Mouse (Mus musculus) intestine, postnatal 0 days (tissue): ENCODE data around the gene Gpr146. TPM values are rescaled to one million over a fixed set of nuclear protein-coding genes. Genes with fewer than 3 reads are reported as not detected.
A peak's percentile ranks its signal among the peaks of the same experiment; 100 is the strongest.

Source experiments
- ATAC-seq: fragments of 200-750 bp; cut with Nextera tagmentation; 2 replicates; pipeline ENCODE4 v1.8.0; 2017; ENCODE audit warnings: mild to moderate bottlenecking, moderate TSS enrichment, moderate library complexity
- H3K27ac ChIP-seq: fragments of 300-500 bp; sonication (generic); 2 replicates; pipeline ENCODE4 v1.5.1; 2014; ENCODE audit warnings: mild to moderate bottlenecking, low read depth, low read length, moderate library complexity
- H3K27me3 ChIP-seq: fragments of 300-500 bp; sonication (generic); replicated peaks from 2 replicates; pipeline ENCODE4 v1.6.1; 2014; ENCODE audit warnings: low read length, mixed read lengths; ENCODE audit not compliant: control insufficient read depth, insufficient read depth
- H3K36me3 ChIP-seq: fragments of 300-500 bp; sonication (generic); 2 replicates; pipeline ENCODE4 v1.6.1; 2014; ENCODE audit warnings: mild to moderate bottlenecking, moderate library complexity; ENCODE audit not compliant: control insufficient read depth, insufficient read depth
- H3K4me1 ChIP-seq: fragments of 300-500 bp; sonication (generic); replicated peaks from 2 replicates; pipeline ENCODE4 v1.6.1; 2014; ENCODE audit warnings: antibody characterized with exemption, low read length, mixed read lengths; ENCODE audit not compliant: control insufficient read depth, insufficient read depth
- H3K4me2 ChIP-seq: fragments of 300-500 bp; sonication (generic); replicated peaks from 2 replicates; pipeline ENCODE4 v1.6.1; 2014; ENCODE audit warnings: low read depth, mild to moderate bottlenecking, moderate library complexity
- H3K4me3 ChIP-seq: fragments of 300-500 bp; sonication (generic); 2 replicates; pipeline ENCODE4 v1.5.1; 2014; ENCODE audit warnings: low read depth, low read length
- H3K9ac ChIP-seq: fragments of 300-500 bp; sonication (generic); 2 replicates; pipeline ENCODE4 v1.6.1; 2014; ENCODE audit warnings: mild to moderate bottlenecking, low read depth, low read length
- H3K9me3 ChIP-seq: fragments of 300-500 bp; sonication (generic); 2 replicates; pipeline ENCODE4 v1.6.1; 2016; ENCODE audit warnings: mixed run types; ENCODE audit not compliant: control insufficient read depth
- CTCF ChIP-seq: sonication (generic); IDR thresholded peaks from 2 replicates; pipeline ENCODE4 v1.5.1; 2016; ENCODE audit warnings: low read depth, mild to moderate bottlenecking, control low read depth, antibody characterized with exemption, moderate library complexity
- WGBS: fragments of 180-500 bp; shearing (Covaris S2); extraction: QIAGEN DNeasy Blood & Tissue Kit; methylation state at CpG from one replicate; pipeline ENCODE4 v1.1.7; 2014; 5-methylcytosine and 5-hydroxymethylcytosine counted together
- polyA plus RNA-seq: library from polyadenylated mRNA; unstranded; fragments of >200 nt; fragmentation: Nextera tagmentation; extraction: Ambion mirVana; gene quantifications from 2 replicates; pipeline ENCODE4 v1.2.1, GENCODE M21; 2015

The Gpr146 gene
- polyA plus RNA-seq, 1 experiment from 2014 or later, result 2.6 TPM

DNA sequence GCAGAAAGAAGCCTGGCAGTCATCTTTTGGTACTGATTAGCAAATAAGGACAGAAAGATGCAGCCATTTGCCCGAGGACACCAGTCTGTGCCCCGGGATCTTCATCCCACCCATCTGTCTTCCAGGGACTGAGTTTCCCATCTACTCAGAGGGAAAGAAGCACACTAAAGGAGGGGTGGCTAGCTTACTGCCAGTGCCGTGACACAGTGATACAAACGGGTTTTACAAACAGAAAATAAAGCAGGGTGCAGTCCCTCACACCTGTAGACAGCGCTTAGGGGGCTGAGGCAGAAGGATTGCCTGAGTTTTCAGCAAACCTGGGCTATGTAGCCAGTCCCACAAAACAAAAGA, 32.2 kb upstream of the Gpr146 start:
- H3K27me3 ChIP-seq, result no peaks in the 10 kb centered on the region
- WGBS, result 5% methylated on average over 5 of the region's 5 CpGs
- no peaks in the 10 kb centered on the region for H3K9me3 ChIP-seq
- TF ChIP-seq CTCF, result no peak
- peak overlapping the region; percentile 82 for H3K4me2 ChIP-seq
- H3K27ac ChIP-seq, result peak overlapping the region; percentile 51; the same call in 1 of the 2 replicates
- H3K4me3 ChIP-seq, result peak overlapping the region; percentile 1; the same call in 1 of the 2 replicates
- peaks cover 22% of the 10 kb centered on the region for H3K36me3 ChIP-seq
- peaks cover 3% of the 10 kb centered on the region; the same call in 1 of the 2 replicates for H3K4me1 ChIP-seq
- H3K9ac ChIP-seq, result peak overlapping the region; percentile 12; the same call in 1 of the 2 replicates
- ATAC-seq, result no peak

DNA sequence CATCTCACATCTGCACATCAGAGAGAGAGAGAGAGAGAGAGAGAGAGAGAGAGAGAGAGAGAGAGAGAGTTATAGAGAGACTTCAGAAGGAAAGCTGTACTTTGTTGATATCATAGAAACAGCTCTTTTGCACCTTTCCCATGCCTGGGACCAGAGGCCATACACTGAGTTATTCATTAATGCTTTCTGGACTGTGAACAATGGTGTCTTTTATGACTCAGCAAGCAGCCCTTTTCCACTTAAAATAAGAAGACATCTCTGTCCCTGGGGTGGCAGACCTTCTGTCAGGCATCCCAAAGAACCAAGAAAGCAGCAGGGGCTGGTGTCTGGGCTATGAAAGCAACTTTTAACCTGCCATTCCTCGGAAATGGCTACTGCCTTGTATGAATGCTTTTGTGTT, 30.3 kb upstream of the Gpr146 start:
- ATAC-seq, result no peak
- no peak for TF ChIP-seq CTCF
- Histone ChIP-seq H3K4me2 (peak overlapping the region; percentile 38), H3K36me3 (peaks cover 6% of the 10 kb centered on the region; the same call in 1 of the 2 replicates), H3K27ac (peak overlapping the region; percentile 82), H3K4me1 (peaks cover 3% of the 10 kb centered on the region), H3K4me3 (no peak overlapping the region), H3K9me3 (no peaks in the 10 kb centered on the region), H3K9ac (no peak overlapping the region), H3K27me3 (no peaks in the 10 kb centered on the region)
- WGBS, result 26% methylated on average over 1 of the region's 1 CpGs

DNA sequence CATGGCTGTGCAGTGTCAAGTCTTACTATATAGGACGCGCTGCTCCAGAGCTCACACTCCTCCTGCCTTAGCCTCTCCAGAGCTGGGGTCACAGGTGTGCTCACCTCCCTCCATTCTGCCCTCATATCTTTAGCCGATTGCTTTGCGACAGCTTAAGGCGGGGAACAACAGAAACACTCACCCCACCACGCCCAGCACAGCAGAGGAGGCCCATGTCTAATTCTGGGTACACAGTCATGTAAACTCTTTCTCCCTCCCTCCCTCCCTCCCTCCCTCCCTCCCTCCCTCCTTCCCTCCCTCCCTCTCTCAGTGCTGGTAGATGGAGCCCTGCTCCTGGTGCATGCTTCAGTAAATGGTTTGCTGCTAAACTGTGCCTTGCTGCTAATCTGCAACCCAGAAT, 27.8 kb upstream of the Gpr146 start:
- 38% methylated on average over 6 of the region's 6 CpGs for WGBS
- H3K36me3 ChIP-seq, result no peaks in the 10 kb centered on the region
- no peak overlapping the region for H3K9ac ChIP-seq
- H3K4me2 ChIP-seq, result peak overlapping the region; percentile 67; the same call in 1 of the 2 replicates
- no peaks in the 10 kb centered on the region for H3K27me3 ChIP-seq
- no peaks in the 10 kb centered on the region for H3K9me3 ChIP-seq
- peak overlapping the region; percentile 54; the same call in 1 of the 2 replicates for H3K27ac ChIP-seq
- H3K4me1 ChIP-seq, result peaks cover 3% of the 10 kb centered on the region
- TF ChIP-seq CTCF, result no peak
- no peak overlapping the region for H3K4me3 ChIP-seq
- ATAC-seq, result no peak

DNA sequence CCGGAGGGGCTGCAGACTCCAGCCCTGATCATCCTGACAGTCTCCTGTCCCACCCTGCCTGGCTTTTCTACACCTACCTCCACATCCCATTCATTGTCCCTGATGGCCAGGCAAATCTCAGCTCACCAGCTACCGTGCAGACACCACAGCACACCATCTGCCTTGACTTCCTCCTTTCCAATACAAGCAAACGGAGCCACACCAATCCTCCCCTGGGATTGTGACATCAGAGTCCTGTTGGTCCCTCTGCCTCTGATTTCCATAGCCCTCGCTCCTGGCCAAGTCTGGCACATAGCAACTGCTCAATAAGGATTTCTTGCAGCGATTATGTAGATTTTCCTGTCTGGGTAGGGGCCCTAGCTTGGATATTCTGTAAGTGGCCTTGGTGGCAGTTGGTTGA, 26.4 kb upstream of the Gpr146 start, which contains the start of gene Cox19:
Gene Cox19, minus strand, starts transcription at position 285 of the 400 bp plus-strand sequence.
- peak within 1 kb of the TSS; percentile 29 for H3K4me3 ChIP-seq
- H3K27me3 ChIP-seq, result no peaks in the 10 kb centered on the region
- ATAC-seq, result no peak
- H3K9ac ChIP-seq, result peak within 1 kb of the TSS; percentile 13
- peak within 1 kb of the TSS; percentile 67 for H3K4me2 ChIP-seq
- peak within 1 kb of the TSS; percentile 87 for H3K27ac ChIP-seq
- WGBS, result 34% methylated on average over 5 of the region's 5 CpGs
- peaks cover 3% of the 10 kb centered on the region for H3K4me1 ChIP-seq
- no peaks in the 10 kb centered on the region for H3K9me3 ChIP-seq
- H3K36me3 ChIP-seq, result peaks cover 6% of the 10 kb centered on the region; the same call in 1 of the 2 replicates
- TF ChIP-seq CTCF, result no peak

DNA sequence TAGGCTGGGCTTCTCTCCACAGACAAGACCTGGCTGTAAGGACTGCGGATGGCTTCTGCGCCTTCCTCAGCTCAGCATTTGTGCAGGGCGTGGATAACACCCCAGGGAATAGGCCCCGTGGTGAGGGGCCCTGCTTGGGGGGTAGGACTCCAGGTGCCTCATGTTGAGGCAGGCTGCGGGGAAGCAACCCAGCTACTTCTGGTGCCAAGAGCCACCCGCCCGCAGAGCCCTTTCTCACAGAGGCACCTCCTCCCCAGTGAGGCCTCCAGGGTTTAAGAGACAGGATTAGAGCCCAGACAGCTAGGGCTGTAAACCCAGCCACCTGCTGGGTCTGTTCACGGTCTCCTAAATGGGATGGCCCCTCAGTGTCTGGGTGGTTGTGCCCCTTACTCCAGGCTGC, 25.9 kb upstream of the Gpr146 start:
- no peaks in the 10 kb centered on the region for H3K27me3 ChIP-seq
- peak; percentile 67 for ATAC-seq
- H3K9me3 ChIP-seq, result no peaks in the 10 kb centered on the region
- H3K4me3 ChIP-seq, result peak overlapping the region; percentile 29
- peaks cover 11% of the 10 kb centered on the region; the same call in 1 of the 2 replicates for H3K36me3 ChIP-seq
- 9% methylated on average over 8 of the region's 8 CpGs for WGBS
- peak overlapping the region; percentile 13; the same call in 1 of the 2 replicates for H3K9ac ChIP-seq
- no peak for TF ChIP-seq CTCF
- H3K27ac ChIP-seq, result peak overlapping the region; percentile 87
- H3K4me1 ChIP-seq, result no peaks in the 10 kb centered on the region; the same call in 1 of the 2 replicates
- peak overlapping the region; percentile 67 for H3K4me2 ChIP-seq

DNA sequence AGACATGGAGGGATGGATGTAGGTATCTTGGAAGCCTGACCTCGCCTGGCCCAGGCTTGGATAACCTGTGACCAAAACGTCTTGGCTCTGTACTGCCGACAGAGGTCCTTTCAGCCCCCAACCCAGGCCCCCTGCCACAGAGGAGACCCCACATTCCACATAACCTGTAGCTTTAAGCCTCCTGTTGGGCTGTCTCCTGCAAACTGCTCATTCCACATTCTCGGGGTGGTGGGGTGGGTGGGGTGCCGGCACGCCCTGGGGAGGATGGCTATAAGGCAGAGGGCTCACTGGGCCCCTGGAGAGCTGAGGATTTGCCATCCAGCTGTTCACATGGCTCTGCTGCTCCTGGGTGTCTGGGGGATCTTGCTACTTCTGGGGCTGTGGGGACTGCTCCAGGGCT, 25.2 kb upstream of the Gpr146 start, which contains the start of gene Cyp2w1:
Gene Cyp2w1, plus strand, starts transcription at position 301 of the 400 bp plus-strand sequence.
- Histone ChIP-seq H3K9ac (peak within 1 kb of the TSS; percentile 26), H3K9me3 (no peaks in the 10 kb centered on the region), H3K27ac (peak within 1 kb of the TSS; percentile 87), H3K4me3 (peak within 1 kb of the TSS; percentile 29), H3K4me2 (peak within 1 kb of the TSS; percentile 67), H3K27me3 (no peaks in the 10 kb centered on the region), H3K4me1 (no peaks in the 10 kb centered on the region; the same call in 1 of the 2 replicates), H3K36me3 (peaks cover 16% of the 10 kb centered on the region; the same call in 1 of the 2 replicates)
- no peak for TF ChIP-seq CTCF
- ATAC-seq, result no peak
- WGBS, result 25% methylated on average over 6 of the region's 6 CpGs
